Mouse (Mus musculus): ENCODE measurements around the gene Zfp641.

- TF ChIP-seq CTCF (IDR thresholded peaks at IDR 0.05; ENCODE audit: low read depth) (no peak), EP300 (IDR thresholded peaks at IDR 0.05; ENCODE audit: low read depth) (no peak)
Measured at GRCm38 (mm10) chr15:98317177-98317724, 21.3 kb upstream of the Zfp641 start, which contains the start of gene Olfr285.

Measured in liver, postnatal 0 days (tissue).